ENCODE assay signal across 18 mouse cellular contexts in genomic region chr8:122955195-122955594, GRCm38 (mm10).
"Had no signal": no experiment of that assay in that cellular context is flagged by ENCODE, and none has a peak within 500 bp of the region (broad histone marks: within the 10 kb centered on the region; RNA-seq: fewer than 3 reads in every experiment).

No protein-coding gene starts in this region.

- H3K4me2 ChIP-seq: limb, embryonic 15.5 days; lung, embryonic 14.5 days; midbrain, embryonic 12.5 days; neural tube, embryonic 13.5 days; neural tube, embryonic 15.5 days; stomach, embryonic 15.5 days had no signal

- ATAC-seq: midbrain, embryonic 16.5 days had no signal

- H3K4me3 ChIP-seq: limb, embryonic 15.5 days; liver, embryonic 15.5 days; midbrain, embryonic 12.5 days; myocyte; neural tube, embryonic 13.5 days; neural tube, embryonic 15.5 days; stomach, embryonic 15.5 days had no signal

- H3K27me3 ChIP-seq: limb, embryonic 15.5 days; liver, embryonic 15.5 days; megakaryocyte, embryonic 14.5 days; midbrain, embryonic 12.5 days; neural tube, embryonic 13.5 days; neural tube, embryonic 15.5 days; stomach, embryonic 15.5 days had no signal

- H3K36me3 ChIP-seq: limb, embryonic 15.5 days; liver, embryonic 15.5 days; midbrain, embryonic 12.5 days; neural tube, embryonic 13.5 days; neural tube, embryonic 15.5 days; stomach, embryonic 15.5 days had no signal

- H3K9me3 ChIP-seq: limb, embryonic 15.5 days; liver, embryonic 15.5 days; megakaryocyte, embryonic 14.5 days; midbrain, embryonic 12.5 days; neural tube, embryonic 13.5 days; neural tube, embryonic 15.5 days; stomach, embryonic 15.5 days had no signal

- H3K9ac ChIP-seq: limb, embryonic 15.5 days; liver, embryonic 15.5 days; lung, embryonic 14.5 days; midbrain, embryonic 12.5 days; neural tube, embryonic 13.5 days; neural tube, embryonic 15.5 days; stomach, embryonic 15.5 days had no signal

- DNase-seq: lung, adult 18-20 months; lung, embryonic 14.5 days; lung, postnatal 10 days; lung, postnatal 4 days; midbrain, embryonic 14.5 days; right cerebral cortex, postnatal 14 days; thymus, postnatal 14 days; thymus, postnatal 36 days had no signal

- H3K27ac ChIP-seq: limb, embryonic 15.5 days; midbrain, embryonic 12.5 days; neural tube, embryonic 13.5 days; neural tube, embryonic 15.5 days; stomach, embryonic 15.5 days; stomach, postnatal 0 days had no signal
